Mouse (Mus musculus): Measurements from ENCODE around the gene Tulp1.

GRCm38 (mm10) chr17:28312232-28313211 is 52.5 kb downstream of the Tulp1 start:
- no peak for TF ChIP-seq POU5F1 (IDR thresholded peaks at IDR 0.05; ENCODE audit: borderline replicate concordance, low read length)
- 0 out of 2 replicates have a peak, but pooled peaks have one; percentile 8 for TF ChIP-seq CTCF (conservative IDR thresholded peaks at IDR 0.05; ENCODE audit: low read length)
- TF ChIP-seq NANOG (IDR thresholded peaks at IDR 0.05; ENCODE audit: borderline replicate concordance, low read length), result no peak
